Mouse (Mus musculus) limb, embryonic 10.5 days (tissue): Measurements from ENCODE around the gene Dcun1d3. TPM values are rescaled to one million over a fixed set of nuclear protein-coding genes. Genes with fewer than 3 reads are reported as not detected.
A peak's percentile ranks its signal among the peaks of the same experiment; 100 is the strongest.

Experiments used
- DNase-seq: peaks from one replicate; pipeline ENCODE4 v3.0.0-alpha.2; 2017; ENCODE audit warnings: low spot score
- H3K27ac ChIP-seq: fragments of 300-500 bp; sonication (generic); 2 replicates; pipeline ENCODE4 v1.5.1; 2016; ENCODE audit warnings: mild to moderate bottlenecking
- H3K27me3 ChIP-seq: fragments of 300-500 bp; sonication (generic); 2 replicates; pipeline ENCODE4 v1.6.1; 2016; ENCODE audit warnings: low read depth, mild to moderate bottlenecking; ENCODE audit not compliant: poor library complexity, severe bottlenecking
- H3K36me3 ChIP-seq: fragments of 300-500 bp; sonication (generic); 2 replicates; pipeline ENCODE4 v1.6.1; 2016; ENCODE audit warnings: mild to moderate bottlenecking, moderate library complexity
- H3K4me1 ChIP-seq: fragments of 300-500 bp; sonication (generic); 2 replicates; pipeline ENCODE4 v1.6.1; 2016
- H3K4me3 ChIP-seq: fragments of 300-500 bp; sonication (generic); 2 replicates; pipeline ENCODE4 v1.5.1; 2016; ENCODE audit warnings: mild to moderate bottlenecking, moderate library complexity
- H3K9me3 ChIP-seq: fragments of 300-500 bp; sonication (generic); replicated peaks from 2 replicates; pipeline ENCODE4 v1.6.1; 2016; ENCODE audit warnings: mild to moderate bottlenecking
- WGBS: fragments of 180-500 bp; shearing (Covaris S2); methylation state at CpG from one replicate; pipeline ENCODE4 v1.1.7; 2016; 5-methylcytosine and 5-hydroxymethylcytosine counted together
- polyA plus RNA-seq: library from polyadenylated mRNA; unstranded; fragments of >200 nt; fragmentation: Nextera tagmentation; extraction: Ambion mirVana; gene quantifications from 2 replicates; pipeline ENCODE4 v1.2.1, GENCODE M21; 2016

Dcun1d3 gene
- polyA plus RNA-seq, 1 experiment from 2014 or later = 12.0 TPM

DNA sequence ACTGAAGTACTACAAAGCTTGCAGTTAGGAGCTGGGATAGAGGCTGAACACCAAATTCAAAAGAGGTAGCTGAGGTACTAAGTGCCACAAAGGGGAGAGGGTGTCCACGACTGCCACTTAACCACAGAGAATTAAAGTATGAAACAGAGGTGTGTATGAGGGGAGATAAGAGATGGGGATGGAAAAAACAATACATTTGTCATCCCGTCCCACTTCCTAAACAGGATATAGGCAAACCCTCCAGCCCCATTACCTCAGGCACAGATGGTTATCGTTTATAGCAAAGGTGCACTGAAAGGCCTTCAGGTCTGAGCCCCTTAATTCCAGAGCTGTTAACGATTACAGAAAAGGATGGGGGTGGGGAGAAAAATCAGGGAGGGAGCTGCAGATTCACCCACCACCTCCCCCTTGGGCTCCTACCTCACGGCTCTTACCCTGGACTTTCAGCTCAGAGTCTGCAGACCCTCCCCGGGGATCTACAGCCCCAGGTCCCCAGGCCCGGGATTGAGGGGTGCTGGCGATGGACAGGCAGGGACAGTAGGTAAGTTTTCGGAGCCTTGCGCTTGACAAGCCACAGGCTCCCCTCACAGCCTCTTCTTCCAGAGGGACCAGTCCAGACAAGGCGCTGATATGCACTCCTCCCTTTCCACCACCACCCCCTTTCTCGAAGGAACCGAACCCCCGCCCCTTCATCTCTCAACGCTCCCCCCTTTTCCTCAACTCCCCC, 1.1 kb downstream of the Dcun1d3 start:
- DNase-seq = no peak
- WGBS = 1% methylated on average over 15 of the region's 15 CpGs
- Histone ChIP-seq H3K9me3 (no peaks in the 10 kb centered on the region), H3K36me3 (0 out of 2 replicates have a peak, but pooled peaks cover 2% of the 10 kb centered on the region), H3K27ac (peak overlapping the region; percentile 94), H3K4me3 (peak overlapping the region; percentile 79), H3K27me3 (no peaks in the 10 kb centered on the region), H3K4me1 (peaks cover 21% of the 10 kb centered on the region)

- no peak overlapping the region for H3K27ac ChIP-seq
- DNase-seq = no peak
- H3K27me3 ChIP-seq = no peaks in the 10 kb centered on the region
- H3K4me3 ChIP-seq = no peak overlapping the region
- 96% methylated on average over 4 of the region's 4 CpGs for WGBS
- 0 out of 2 replicates have a peak, but pooled peaks cover 2% of the 10 kb centered on the region for H3K36me3 ChIP-seq
- no peaks in the 10 kb centered on the region for H3K9me3 ChIP-seq
- peaks cover 21% of the 10 kb centered on the region for H3K4me1 ChIP-seq
Measured at GRCm38 (mm10) chr7:119892742-119893141, 3.4 kb downstream of the Dcun1d3 start.

DNA sequence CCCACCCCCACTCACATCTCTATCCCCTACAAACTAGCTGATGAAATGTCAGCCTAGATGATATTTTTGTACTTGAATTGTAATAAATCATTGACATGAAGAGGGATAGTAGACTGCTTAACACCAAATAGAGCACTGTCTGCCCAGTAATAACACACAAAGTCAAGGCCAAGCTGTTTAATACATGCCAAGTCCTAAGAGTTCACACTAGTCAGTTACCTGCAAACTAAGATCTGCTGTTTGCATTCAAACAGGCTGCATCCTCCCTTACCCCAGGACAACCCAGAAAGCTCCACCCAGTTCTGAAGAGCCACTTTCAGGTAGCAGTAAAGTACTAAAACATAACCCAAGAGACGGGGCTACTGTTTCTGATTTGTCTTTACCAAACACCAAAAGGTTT, 3.9 kb downstream of the Dcun1d3 start:
- no peaks in the 10 kb centered on the region for H3K9me3 ChIP-seq
- no peak for DNase-seq
- WGBS = 84% methylated on average over 1 of the region's 1 CpGs
- 0 out of 2 replicates have a peak, but pooled peaks cover 2% of the 10 kb centered on the region for H3K36me3 ChIP-seq
- H3K27me3 ChIP-seq = no peaks in the 10 kb centered on the region
- H3K4me1 ChIP-seq = peaks cover 21% of the 10 kb centered on the region
- H3K27ac ChIP-seq = no peak overlapping the region
- H3K4me3 ChIP-seq = no peak overlapping the region

GRCm38 (mm10) chr7:119887887-119888286, 8.2 kb downstream of the Dcun1d3 start:
- Histone ChIP-seq H3K9me3 (no peaks in the 10 kb centered on the region), H3K4me1 (no peaks in the 10 kb centered on the region), H3K4me3 (no peak overlapping the region), H3K27ac (no peak overlapping the region), H3K27me3 (no peaks in the 10 kb centered on the region), H3K36me3 (0 out of 2 replicates have a peak, but pooled peaks cover 5% of the 10 kb centered on the region)
- WGBS = 93% methylated on average over 4 of the region's 4 CpGs
- DNase-seq = no peak

DNA sequence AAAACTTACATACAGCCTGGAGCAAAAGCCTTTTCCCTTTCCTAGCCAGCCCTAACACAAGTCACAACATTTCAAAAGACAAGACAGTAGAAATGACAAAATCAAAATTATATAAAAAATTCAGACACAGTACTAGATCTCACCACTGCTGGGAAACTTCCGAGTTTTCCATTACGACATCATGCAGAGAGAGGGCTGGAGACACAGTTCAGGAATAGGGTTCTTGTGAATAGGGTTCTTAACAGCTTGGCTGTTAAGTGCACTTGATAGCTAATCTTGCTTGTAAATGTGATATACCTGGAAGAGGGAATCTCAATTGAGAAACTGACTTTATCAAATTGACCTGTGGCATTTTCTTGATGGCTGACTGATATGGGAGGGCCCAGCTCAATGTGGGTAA, 14.9 kb downstream of the Dcun1d3 start:
- Histone ChIP-seq H3K36me3 (peaks cover 18% of the 10 kb centered on the region), H3K4me3 (no peak overlapping the region), H3K27ac (no peak overlapping the region), H3K4me1 (no peaks in the 10 kb centered on the region), H3K9me3 (no peaks in the 10 kb centered on the region), H3K27me3 (no peaks in the 10 kb centered on the region)
- no peak for DNase-seq
- 94% methylated on average over 2 of the region's 2 CpGs for WGBS

DNA sequence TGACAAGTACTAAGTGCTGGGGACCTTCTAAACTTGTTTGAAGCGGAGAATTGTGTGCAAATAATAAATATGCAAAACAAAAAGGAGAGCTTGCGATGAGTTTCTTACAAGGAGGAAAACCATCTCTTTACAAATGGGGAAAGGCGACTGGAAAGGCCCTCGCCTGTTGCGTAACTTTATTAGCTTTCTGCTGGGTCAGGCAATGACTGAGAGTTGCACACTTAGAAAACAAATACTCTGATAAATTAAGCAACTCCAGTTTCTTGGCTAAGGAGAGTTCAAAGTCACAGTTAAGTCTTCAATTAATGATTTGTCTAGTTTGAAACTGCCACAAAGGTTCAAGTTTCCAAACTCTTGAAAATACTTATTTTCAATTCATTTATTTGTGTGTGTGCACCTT, 15.8 kb downstream of the Dcun1d3 start:
- DNase-seq = no peak
- 91% methylated on average over 5 of the region's 5 CpGs for WGBS
- peaks cover 18% of the 10 kb centered on the region for H3K36me3 ChIP-seq
- no peaks in the 10 kb centered on the region for H3K9me3 ChIP-seq
- no peaks in the 10 kb centered on the region for H3K27me3 ChIP-seq
- no peak overlapping the region for H3K27ac ChIP-seq
- no peak overlapping the region for H3K4me3 ChIP-seq
- H3K4me1 ChIP-seq = no peaks in the 10 kb centered on the region

- no peak overlapping the region for H3K4me3 ChIP-seq
- H3K4me1 ChIP-seq = no peaks in the 10 kb centered on the region
- no peaks in the 10 kb centered on the region for H3K9me3 ChIP-seq
- DNase-seq = no peak
- no peaks in the 10 kb centered on the region for H3K27me3 ChIP-seq
- H3K36me3 ChIP-seq = peaks cover 18% of the 10 kb centered on the region
- 89% methylated on average over 4 of the region's 4 CpGs for WGBS
- H3K27ac ChIP-seq = no peak overlapping the region
Measured at GRCm38 (mm10) chr7:119879171-119879570, 16.9 kb downstream of the Dcun1d3 start.

DNA sequence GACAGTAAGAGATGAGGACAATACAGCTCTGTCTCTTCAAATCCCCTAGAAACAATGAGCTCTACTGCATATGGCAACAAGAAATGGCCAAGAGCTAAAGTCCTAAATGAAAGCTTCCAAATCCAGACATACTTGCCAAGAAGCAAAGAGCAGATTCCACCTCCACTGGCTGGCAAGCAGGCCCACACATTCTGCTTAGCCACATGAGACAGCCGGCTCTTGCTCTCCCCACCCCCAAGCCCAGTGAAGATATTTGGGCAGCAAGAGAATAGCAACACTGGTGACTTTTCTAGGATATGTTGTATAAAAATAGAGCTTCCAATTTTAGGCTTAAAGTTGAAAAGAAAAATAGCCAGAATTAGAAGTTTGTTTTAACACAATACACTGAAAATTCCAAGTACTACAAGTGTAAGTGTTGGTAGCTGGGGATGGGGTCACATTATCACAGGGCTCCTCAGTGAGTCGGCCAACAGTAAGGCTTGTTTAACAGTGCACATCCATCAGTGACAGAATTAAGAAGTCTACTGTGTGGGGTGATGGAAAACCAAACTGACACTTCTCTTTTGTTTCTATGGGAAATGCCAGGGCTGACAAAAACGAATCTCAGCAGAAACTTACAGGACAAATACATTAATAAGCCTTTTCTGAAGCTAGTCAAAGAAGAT, 20.2 kb downstream of the Dcun1d3 start:
- Histone ChIP-seq H3K27me3 (no peaks in the 10 kb centered on the region), H3K4me3 (no peak overlapping the region), H3K27ac (no peak overlapping the region), H3K4me1 (no peaks in the 10 kb centered on the region), H3K36me3 (peaks cover 18% of the 10 kb centered on the region), H3K9me3 (no peaks in the 10 kb centered on the region)
- DNase-seq = no peak
- WGBS = 64% methylated on average over 3 of the region's 3 CpGs

DNA sequence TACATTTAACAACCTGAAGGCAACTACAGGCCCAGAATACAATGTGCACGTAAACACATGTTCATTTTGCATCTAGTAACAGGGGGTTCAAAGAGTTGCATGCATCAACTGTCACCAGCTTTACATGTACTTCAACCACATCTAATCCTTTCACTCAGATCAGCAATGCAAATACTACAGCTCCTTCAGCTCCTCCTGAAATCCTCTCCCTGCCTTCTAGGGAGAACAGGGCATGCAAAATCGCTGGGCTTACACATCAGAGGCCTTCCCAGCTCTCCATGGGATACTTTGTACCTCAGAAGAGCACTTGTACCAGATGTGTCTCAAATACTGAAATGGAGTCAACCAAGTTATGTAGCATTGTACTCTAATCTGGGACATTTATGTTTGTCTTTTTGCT, 23.0 kb downstream of the Dcun1d3 start:
- peaks cover 11% of the 10 kb centered on the region for H3K36me3 ChIP-seq
- H3K27ac ChIP-seq = no peak overlapping the region
- H3K27me3 ChIP-seq = no peaks in the 10 kb centered on the region
- DNase-seq = no peak
- H3K4me1 ChIP-seq = no peaks in the 10 kb centered on the region
- no peak overlapping the region for H3K4me3 ChIP-seq
- WGBS = 64% methylated on average over 2 of the region's 2 CpGs
- no peaks in the 10 kb centered on the region for H3K9me3 ChIP-seq

- no peak overlapping the region for H3K4me3 ChIP-seq
- H3K27ac ChIP-seq = no peak overlapping the region
- no peaks in the 10 kb centered on the region; the same call in 1 of the 2 replicates for H3K4me1 ChIP-seq
- no peaks in the 10 kb centered on the region for H3K27me3 ChIP-seq
- H3K36me3 ChIP-seq = peaks cover 12% of the 10 kb centered on the region; the same call in 1 of the 2 replicates
- no peaks in the 10 kb centered on the region for H3K9me3 ChIP-seq
- DNase-seq = no peak
- WGBS = 96% methylated on average over 4 of the region's 4 CpGs
Measured at GRCm38 (mm10) chr7:119872204-119872603, 23.9 kb downstream of the Dcun1d3 start.

DNA sequence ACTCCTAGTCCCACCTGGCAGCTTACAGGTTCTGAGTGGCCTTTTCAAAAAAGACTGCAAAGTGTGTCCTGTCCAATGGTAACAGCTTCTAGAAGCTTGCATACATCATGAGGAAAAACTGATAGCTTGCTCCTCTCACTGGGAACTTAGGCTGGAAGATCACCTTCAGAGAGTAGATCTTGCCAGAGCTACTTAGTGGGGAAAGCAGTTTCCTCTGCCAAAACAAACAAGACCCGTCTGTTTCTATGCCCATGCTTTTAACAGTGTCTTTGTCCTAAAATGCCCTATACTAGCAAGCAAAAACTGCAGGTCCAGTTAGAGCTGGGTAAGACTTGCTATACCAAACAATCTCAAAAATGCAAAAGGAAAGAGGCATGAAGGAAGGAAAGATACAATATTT, 30.0 kb downstream of the Dcun1d3 start:
- Histone ChIP-seq H3K27me3 (no peaks in the 10 kb centered on the region), H3K4me3 (no peak overlapping the region), H3K27ac (no peak overlapping the region), H3K36me3 (peaks cover 14% of the 10 kb centered on the region; the same call in 1 of the 2 replicates), H3K9me3 (no peaks in the 10 kb centered on the region), H3K4me1 (peaks cover 12% of the 10 kb centered on the region)
- no peak for DNase-seq
- WGBS = 85% methylated on average over 1 of the region's 1 CpGs

DNA sequence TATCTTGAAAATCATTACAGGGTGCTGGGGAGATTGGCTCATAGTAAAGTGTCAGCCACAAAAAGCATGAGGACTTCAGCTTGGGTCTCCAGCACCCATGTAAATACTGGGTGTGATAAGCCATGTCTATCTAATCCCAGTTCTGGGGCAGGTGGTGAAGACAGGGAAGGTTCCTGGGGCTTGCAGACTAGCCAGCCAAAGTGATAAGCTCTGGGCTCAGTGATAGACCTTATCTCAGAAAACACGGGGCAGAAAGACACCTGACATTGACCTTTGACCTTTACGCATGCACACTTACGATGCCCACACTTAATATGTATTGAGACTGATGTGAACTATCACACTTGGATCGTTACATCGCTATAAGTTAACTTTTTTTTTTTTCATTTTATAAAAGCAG, 31.6 kb downstream of the Dcun1d3 start:
- Histone ChIP-seq H3K27me3 (no peaks in the 10 kb centered on the region), H3K4me1 (peaks cover 26% of the 10 kb centered on the region), H3K36me3 (peaks cover 14% of the 10 kb centered on the region), H3K9me3 (no peaks in the 10 kb centered on the region), H3K4me3 (no peak overlapping the region), H3K27ac (no peak overlapping the region)
- no peak for DNase-seq
- WGBS = 92% methylated on average over 5 of the region's 5 CpGs

- Histone ChIP-seq H3K4me1 (peaks cover 27% of the 10 kb centered on the region), H3K27ac (peak overlapping the region; percentile 74; the same call in 1 of the 2 replicates), H3K4me3 (no peak overlapping the region), H3K36me3 (peaks cover 26% of the 10 kb centered on the region), H3K27me3 (no peaks in the 10 kb centered on the region), H3K9me3 (no peaks in the 10 kb centered on the region)
- DNase-seq = no peak
- WGBS = 50% methylated on average over 1 of the region's 1 CpGs
Measured at GRCm38 (mm10) chr7:119862167-119862566, 33.9 kb downstream of the Dcun1d3 start.
